Mouse (Mus musculus) urinary bladder, postnatal 14 days (tissue): Measurements from ENCODE around the gene Cttn.

Source experiments
- DNase-seq: peaks from one replicate; pipeline ENCODE4 v3.0.0; 2021; ENCODE audit warnings: low spot score

Gene Cttn

DNA sequence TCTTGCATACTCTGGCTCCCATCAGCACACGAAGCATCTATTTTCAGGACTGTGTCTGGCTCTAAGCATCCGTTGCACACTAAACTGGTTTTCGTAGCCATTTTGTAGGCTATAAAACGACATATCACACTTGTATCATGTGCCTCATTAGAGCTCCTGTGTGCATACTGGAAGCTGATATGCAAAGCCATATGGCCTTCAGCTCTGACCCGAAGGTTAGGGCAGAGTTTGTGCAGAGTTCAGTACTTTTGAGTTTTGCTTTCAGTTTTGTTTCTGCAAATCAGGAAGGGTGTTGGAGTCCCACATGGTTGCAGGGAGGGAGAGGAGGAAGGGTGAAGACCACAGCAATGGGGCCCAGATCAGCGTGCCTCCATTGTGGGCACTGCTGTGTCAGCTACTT lies 79.1 kb downstream of the Cttn start:
- DNase-seq, result no peak

DNA sequence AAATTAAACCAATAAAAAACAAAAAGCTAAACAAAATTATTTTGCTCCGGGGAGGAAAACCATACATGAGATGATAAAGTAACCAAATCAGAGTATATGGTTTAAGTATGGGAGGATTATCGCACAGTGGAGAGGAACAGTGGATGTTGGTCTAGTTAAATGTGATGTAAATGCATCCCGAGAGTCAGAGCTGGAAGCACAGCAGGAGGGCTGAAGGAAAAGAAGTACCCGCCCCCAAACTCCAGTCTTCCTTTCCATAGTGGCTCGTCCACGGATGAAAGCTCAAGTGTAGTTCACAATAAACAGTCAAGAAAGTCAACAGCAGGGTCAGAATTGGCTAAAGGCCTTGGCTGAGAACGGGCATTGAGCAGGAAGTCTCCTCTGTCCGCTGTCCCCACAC lies 80.1 kb downstream of the Cttn start:
- DNase-seq, result no peak

DNA sequence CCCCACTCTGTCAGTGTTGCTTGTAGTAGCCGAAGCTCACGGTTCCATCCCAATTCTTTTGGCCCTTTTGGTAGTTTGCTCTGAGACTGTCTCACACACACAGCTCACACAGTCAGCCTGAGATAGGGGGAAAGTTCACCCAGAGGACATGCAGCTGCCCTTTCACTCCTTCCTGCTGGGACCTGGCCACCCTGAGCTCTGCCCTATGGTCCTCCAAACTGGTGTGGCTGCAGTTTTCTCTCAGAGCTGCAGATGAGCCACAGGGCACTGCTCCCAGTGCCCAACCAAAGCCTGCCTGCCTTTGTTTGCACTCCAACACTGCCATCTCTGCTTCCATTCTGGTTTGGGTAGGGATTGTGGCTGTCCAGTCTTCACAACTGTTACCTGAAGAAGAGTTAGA lies 81.1 kb downstream of the Cttn start:
- no peak for DNase-seq

DNA sequence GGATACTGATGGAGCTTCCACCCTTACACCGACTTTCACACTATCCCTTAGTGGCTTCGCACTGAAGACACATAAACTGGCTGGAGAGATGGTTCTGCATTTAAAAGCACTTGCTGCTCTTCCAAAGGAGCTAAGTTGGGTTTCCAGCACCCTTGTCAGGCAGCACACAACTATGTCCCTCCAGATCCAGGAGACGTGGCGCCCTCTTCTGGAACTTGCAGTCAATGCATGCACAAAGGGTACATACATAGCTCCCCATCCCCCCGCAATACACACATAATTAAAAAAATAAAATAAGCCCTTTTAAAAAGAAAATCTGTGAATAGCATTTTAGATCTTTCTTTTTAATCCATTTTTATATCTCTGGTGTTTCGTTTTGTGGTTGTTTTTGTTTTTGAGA lies 83.3 kb downstream of the Cttn start:
- no peak for DNase-seq
